Mouse (Mus musculus) neutrophil, adult 5-6 weeks (primary cell): ENCODE data around the gene Nek2. TPM values are rescaled to one million over a fixed set of nuclear protein-coding genes. Genes with fewer than 3 reads are reported as not detected.

ENCODE experiments used
- ATAC-seq: fragments of 151-379, 151-347 bp; 2 replicates; pipeline ENCODE4 v1.8.0; 2017; ENCODE audit warnings: mild to moderate bottlenecking, moderate TSS enrichment; ENCODE audit not compliant: insufficient number of reproducible peaks, poor library complexity, low FRiP score, severe bottlenecking; ENCODE audit errors: extremely low read depth
- total RNA-seq: library from RNA; stranded (forward); fragments of 200-1000 nt; gene quantifications from 2 replicates; pipeline ENCODE4 v1.2.3, GENCODE M21; 2017

The Nek2 gene
- total RNA-seq, 1 experiment from 2014 or later: 2.3 TPM

- no peak for ATAC-seq
Measured at GRCm38 (mm10) chr1:191849501-191849900, 28.3 kb downstream of the Nek2 start.

- no peak for ATAC-seq
Measured at GRCm38 (mm10) chr1:191853442-191853841, 32.2 kb downstream of the Nek2 start.

GRCm38 (mm10) chr1:191854716-191855115 is 33.5 kb downstream of the Nek2 start:
- ATAC-seq: no peak

- ATAC-seq: no peak
Measured at GRCm38 (mm10) chr1:191855136-191855878, 34.1 kb downstream of the Nek2 start.

- ATAC-seq: no peak
Measured at GRCm38 (mm10) chr1:191856886-191857651, 35.8 kb downstream of the Nek2 start.

- no peak for ATAC-seq
Measured at GRCm38 (mm10) chr1:191858136-191858535, 36.9 kb downstream of the Nek2 start.

- ATAC-seq: no peak
Measured at GRCm38 (mm10) chr1:191859847-191860246, 38.6 kb downstream of the Nek2 start.

GRCm38 (mm10) chr1:191861247-191861646 is 40.0 kb downstream of the Nek2 start:
- ATAC-seq: no peak

GRCm38 (mm10) chr1:191863833-191864550 is 42.7 kb downstream of the Nek2 start:
- no peak for ATAC-seq

GRCm38 (mm10) chr1:191864551-191865027 is 43.3 kb downstream of the Nek2 start:
- ATAC-seq: no peak

GRCm38 (mm10) chr1:191872076-191872710 is 50.9 kb downstream of the Nek2 start:
- no peak for ATAC-seq

GRCm38 (mm10) chr1:191875006-191875405 is 53.8 kb downstream of the Nek2 start:
- ATAC-seq: no peak

- ATAC-seq: peak; percentile 53; the same call in 1 of the 2 replicates
Measured at GRCm38 (mm10) chr1:191875683-191876305, 54.5 kb downstream of the Nek2 start.

- no peak for ATAC-seq
Measured at GRCm38 (mm10) chr1:191877681-191878080, 56.4 kb downstream of the Nek2 start.

- no peak for ATAC-seq
Measured at GRCm38 (mm10) chr1:191878518-191878921, 57.3 kb downstream of the Nek2 start.

GRCm38 (mm10) chr1:191880247-191880646 is 59.0 kb downstream of the Nek2 start:
- no peak for ATAC-seq

GRCm38 (mm10) chr1:191880921-191881609 is 59.8 kb downstream of the Nek2 start:
- ATAC-seq: no peak

GRCm38 (mm10) chr1:191881663-191882062 is 60.4 kb downstream of the Nek2 start:
- ATAC-seq: no peak
